Mouse (Mus musculus): Measurements from ENCODE around the gene Gm13030. TPM values are rescaled to one million over a fixed set of nuclear protein-coding genes. Genes with fewer than 3 reads are reported as not detected.
"Not testable (repeated sequence)": the region's sequence is repeated elsewhere in the genome, so short reads cannot be mapped to it uniquely, and the experiment has no call there.

Gm13030 gene
- polyA plus RNA-seq, 1 experiment, result not detected

DNA sequence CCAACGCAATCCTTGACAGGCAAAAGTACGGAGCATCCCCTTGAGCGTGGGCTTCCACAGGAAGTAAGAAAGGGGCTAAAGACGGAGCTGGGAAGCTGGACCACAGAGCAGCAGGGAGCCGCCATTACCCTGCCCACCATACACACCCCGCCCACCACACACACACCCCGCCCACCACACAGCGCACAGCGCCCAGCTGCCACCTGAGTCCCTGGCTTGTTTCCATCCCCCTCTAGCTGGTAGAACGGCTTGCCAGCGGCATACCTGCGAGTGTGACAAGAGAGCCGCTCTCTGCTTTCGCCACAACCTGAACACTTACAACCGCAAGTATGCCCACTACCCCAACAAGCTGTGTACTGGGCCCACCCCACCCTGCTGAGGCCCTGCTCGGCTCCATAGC is 8.4 kb upstream of the Gm13030 start:
- no peak overlapping the region for H3K4me3 ChIP-seq (ENCODE audit: control insufficient read depth, low read depth, low read length)

DNA sequence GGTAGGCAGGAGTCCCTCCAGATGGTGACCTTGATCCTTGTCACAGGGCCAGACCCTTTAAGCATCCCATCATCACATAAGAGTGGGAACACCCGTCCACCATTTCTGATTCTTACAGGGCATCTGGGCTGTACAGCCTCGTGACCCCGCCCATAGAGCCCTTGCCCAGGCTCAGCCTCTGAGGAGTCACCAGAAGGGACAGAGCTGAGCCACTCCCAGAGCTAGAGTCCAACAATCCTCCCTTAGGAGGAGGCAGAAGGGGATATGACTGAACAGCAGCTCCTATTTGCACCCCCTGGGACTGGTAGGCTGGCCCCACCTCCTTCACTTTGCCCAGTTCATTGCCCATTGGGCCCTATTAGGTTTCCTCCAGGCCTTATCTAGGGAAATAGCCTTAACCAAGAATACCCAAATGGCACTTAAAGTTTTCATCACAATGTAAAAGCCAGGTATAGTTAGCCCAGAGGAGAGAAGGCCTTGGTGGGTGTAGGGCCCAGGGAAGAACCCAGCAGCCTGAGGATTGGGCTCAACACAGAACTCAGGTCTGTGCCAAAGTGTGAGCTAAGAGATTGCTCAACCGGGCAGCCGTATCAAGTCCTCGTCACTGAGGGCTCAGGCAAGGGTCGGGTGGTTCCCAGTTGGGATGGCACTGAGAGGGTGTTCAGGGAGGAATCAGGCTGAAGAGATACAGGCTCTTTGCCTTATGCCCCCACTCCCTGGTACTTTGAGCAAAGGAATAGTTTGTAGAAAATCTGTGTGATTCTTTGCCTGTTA is 7.2 kb upstream of the Gm13030 start:
- no peak overlapping the region for H3K4me3 ChIP-seq (ENCODE audit: control insufficient read depth, low read depth, low read length)
- H3K27me3 ChIP-seq (ENCODE audit: control insufficient read depth, insufficient read depth, low read length), result no peaks in the 10 kb centered on the region
- no peaks in the 10 kb centered on the region for H3K36me3 ChIP-seq (ENCODE audit: control insufficient read depth, insufficient read depth, low read length)
- no peaks in the 10 kb centered on the region for H3K4me1 ChIP-seq (ENCODE audit: control insufficient read depth, insufficient read depth, low read length)
- no peak overlapping the region for H3K27ac ChIP-seq (ENCODE audit: control insufficient read depth, insufficient read depth, low read depth, low read length)
- TF ChIP-seq CTCF (IDR thresholded peaks at IDR 0.05; ENCODE audit: control insufficient read depth, insufficient read depth, insufficient replicate concordance, low read depth, low read length) (no peak), POLR2A (IDR thresholded peaks at IDR 0.05; ENCODE audit: control insufficient read depth, low read depth, low read length) (no peak)

More for the DNA sequence above, 8.4 kb upstream of the Gm13030 start:
- TF ChIP-seq POLR2A (IDR thresholded peaks at IDR 0.05; ENCODE audit: control insufficient read depth, low read depth, low read length), result no peak
- no peak for TF ChIP-seq CTCF (IDR thresholded peaks at IDR 0.05; ENCODE audit: control insufficient read depth, insufficient read depth, insufficient replicate concordance, low read depth, low read length)
- no peaks in the 10 kb centered on the region for H3K27me3 ChIP-seq (ENCODE audit: control insufficient read depth, insufficient read depth, low read length)
- no peaks in the 10 kb centered on the region for H3K36me3 ChIP-seq (ENCODE audit: control insufficient read depth, insufficient read depth, low read length)
- no peak overlapping the region for H3K27ac ChIP-seq (ENCODE audit: control insufficient read depth, insufficient read depth, low read depth, low read length)
- no peaks in the 10 kb centered on the region for H3K4me1 ChIP-seq (ENCODE audit: control insufficient read depth, insufficient read depth, low read length)

DNA sequence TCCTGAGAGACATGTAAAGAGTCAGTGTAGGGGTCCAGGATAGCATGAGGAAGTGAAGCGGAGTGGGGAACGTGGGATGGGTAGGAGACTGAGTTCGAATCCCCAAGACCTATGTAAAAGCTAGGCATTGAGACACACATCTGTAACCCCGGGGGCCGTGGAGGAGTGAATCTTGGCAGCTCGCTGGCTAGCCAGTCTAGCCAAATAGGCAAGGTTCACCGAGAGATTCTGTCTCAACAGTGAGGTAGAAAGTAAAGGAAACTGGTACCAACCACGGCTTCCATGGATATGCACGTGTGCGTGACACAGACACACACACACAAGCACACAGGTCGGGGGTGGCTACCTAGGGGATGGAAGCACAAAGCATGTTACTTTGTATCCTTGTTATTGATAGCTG is 6.0 kb upstream of the Gm13030 start:
- TF ChIP-seq CTCF (IDR thresholded peaks at IDR 0.05; ENCODE audit: control insufficient read depth, insufficient read depth, insufficient replicate concordance, low read depth, low read length) (no peak), POLR2A (IDR thresholded peaks at IDR 0.05; ENCODE audit: control insufficient read depth, low read depth, low read length) (no peak)
- no peaks in the 10 kb centered on the region for H3K4me1 ChIP-seq (ENCODE audit: control insufficient read depth, insufficient read depth, low read length)
- H3K27me3 ChIP-seq (ENCODE audit: control insufficient read depth, insufficient read depth, low read length), result no peaks in the 10 kb centered on the region
- H3K4me3 ChIP-seq (ENCODE audit: control insufficient read depth, low read depth, low read length), result no peak overlapping the region
- H3K27ac ChIP-seq (ENCODE audit: control insufficient read depth, insufficient read depth, low read depth, low read length), result no peak overlapping the region
- H3K36me3 ChIP-seq (ENCODE audit: control insufficient read depth, insufficient read depth, low read length), result no peaks in the 10 kb centered on the region

DNA sequence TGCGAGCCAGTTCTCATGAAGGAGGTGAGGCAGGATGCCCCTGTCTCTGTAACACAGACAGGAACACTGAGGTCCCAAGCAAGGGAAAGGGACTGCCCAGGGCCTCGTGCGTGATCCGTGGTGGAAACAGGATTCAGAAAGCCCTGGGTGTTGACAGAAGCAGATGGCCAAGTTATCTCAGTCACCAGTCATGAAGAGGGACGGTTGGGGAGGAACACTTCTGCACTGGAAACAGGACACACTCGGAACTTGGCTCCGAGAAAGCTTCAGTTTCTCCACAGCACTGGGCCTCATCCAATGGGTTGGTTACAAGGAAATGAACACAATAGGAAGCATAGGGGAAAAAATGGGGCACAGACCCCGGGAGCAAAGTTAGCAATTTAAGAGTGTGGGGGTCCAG is 5.0 kb upstream of the Gm13030 start:
- TF ChIP-seq CTCF (IDR thresholded peaks at IDR 0.05; ENCODE audit: control insufficient read depth, insufficient read depth, insufficient replicate concordance, low read depth, low read length) (no peak), POLR2A (IDR thresholded peaks at IDR 0.05; ENCODE audit: control insufficient read depth, low read depth, low read length) (no peak)
- Histone ChIP-seq H3K4me3 (ENCODE audit: control insufficient read depth, low read depth, low read length) (no peak overlapping the region), H3K27me3 (ENCODE audit: control insufficient read depth, insufficient read depth, low read length) (no peaks in the 10 kb centered on the region), H3K36me3 (ENCODE audit: control insufficient read depth, insufficient read depth, low read length) (no peaks in the 10 kb centered on the region), H3K4me1 (ENCODE audit: control insufficient read depth, insufficient read depth, low read length) (no peaks in the 10 kb centered on the region), H3K27ac (ENCODE audit: control insufficient read depth, insufficient read depth, low read depth, low read length) (no peak overlapping the region)

DNA sequence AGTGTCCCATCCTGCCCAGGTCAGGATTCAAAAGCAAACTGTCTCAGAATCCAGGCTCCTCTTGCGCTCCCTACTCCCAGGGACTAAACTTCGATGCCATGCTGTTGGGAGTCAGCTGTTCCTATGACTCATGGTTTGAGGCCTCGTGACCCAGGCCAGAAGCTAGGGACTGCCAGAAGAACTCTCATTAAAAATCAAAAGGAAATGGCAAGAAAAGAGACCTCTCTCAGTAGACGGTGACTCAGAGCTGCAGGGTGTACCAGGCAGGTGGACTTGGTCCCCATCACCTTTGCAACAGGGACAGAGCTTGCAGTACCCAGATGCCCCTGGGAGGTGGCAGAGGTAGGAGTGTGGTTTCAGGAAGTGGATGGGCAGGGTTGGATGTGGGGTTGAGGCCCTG is 4.0 kb upstream of the Gm13030 start, which contains the start of gene Pla2g2e:
TSS of gene Pla2g2e (plus strand) at position 212 of the 400 bp plus-strand sequence.
- Histone ChIP-seq H3K36me3 (ENCODE audit: control insufficient read depth, insufficient read depth, low read length) (no peaks in the 10 kb centered on the region), H3K4me1 (ENCODE audit: control insufficient read depth, insufficient read depth, low read length) (no peaks in the 10 kb centered on the region), H3K27me3 (ENCODE audit: control insufficient read depth, insufficient read depth, low read length) (no peaks in the 10 kb centered on the region), H3K27ac (ENCODE audit: control insufficient read depth, insufficient read depth, low read depth, low read length) (no peak within 1 kb of the TSS), H3K4me3 (ENCODE audit: control insufficient read depth, low read depth, low read length) (no peak within 1 kb of the TSS)
- TF ChIP-seq CTCF (IDR thresholded peaks at IDR 0.05; ENCODE audit: control insufficient read depth, insufficient read depth, insufficient replicate concordance, low read depth, low read length) (no peak), POLR2A (IDR thresholded peaks at IDR 0.05; ENCODE audit: control insufficient read depth, low read depth, low read length) (no peak)

DNA sequence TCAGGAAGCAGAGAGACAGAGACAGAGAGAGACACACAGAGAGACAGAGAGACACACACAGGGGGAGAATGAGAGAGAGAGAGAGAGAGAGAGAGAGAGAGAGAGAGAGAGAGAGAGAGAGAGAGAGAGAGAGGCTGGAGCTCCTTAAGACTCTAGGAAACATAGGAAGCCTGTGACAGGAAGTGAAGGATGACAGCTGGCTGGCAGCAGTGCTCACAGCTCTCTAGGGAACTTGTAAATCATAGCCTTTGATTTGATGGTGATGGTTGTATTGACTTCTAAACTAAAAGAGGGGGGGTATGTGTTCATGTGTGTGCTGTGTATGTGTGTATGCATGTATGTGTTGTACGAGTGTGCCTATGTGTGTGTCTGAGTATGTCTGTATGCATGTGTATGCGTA is 2.2 kb upstream of the Gm13030 start:
- Histone ChIP-seq H3K4me3 (ENCODE audit: control insufficient read depth, low read depth, low read length) (no peak overlapping the region), H3K27ac (ENCODE audit: control insufficient read depth, insufficient read depth, low read depth, low read length) (no peak overlapping the region), H3K36me3 (ENCODE audit: control insufficient read depth, insufficient read depth, low read length) (no peaks in the 10 kb centered on the region), H3K4me1 (ENCODE audit: control insufficient read depth, insufficient read depth, low read length) (no peaks in the 10 kb centered on the region), H3K27me3 (ENCODE audit: control insufficient read depth, insufficient read depth, low read length) (no peaks in the 10 kb centered on the region)
- TF ChIP-seq POLR2A (IDR thresholded peaks at IDR 0.05; ENCODE audit: control insufficient read depth, low read depth, low read length) (no peak), CTCF (IDR thresholded peaks at IDR 0.05; ENCODE audit: control insufficient read depth, insufficient read depth, insufficient replicate concordance, low read depth, low read length) (no peak)

DNA sequence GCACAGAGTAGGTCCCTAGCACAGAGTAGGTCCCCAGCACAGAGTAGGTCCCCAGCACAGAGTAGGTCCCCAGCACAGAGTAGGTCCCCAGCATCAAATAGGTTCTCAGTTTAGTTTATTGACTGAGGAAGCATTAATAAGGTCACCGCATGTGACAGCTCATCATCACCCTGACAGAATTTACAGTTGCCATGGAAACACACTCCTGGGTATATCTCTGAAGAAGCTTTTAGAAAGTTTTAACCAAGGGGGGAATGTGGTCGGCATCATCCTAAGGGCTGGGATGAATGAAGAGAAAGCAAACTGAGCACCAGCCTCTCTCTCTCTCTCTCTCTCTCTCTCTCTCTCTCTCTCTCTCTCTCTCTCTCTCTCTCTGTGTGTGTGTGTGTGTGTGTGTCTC is 1.5 kb upstream of the Gm13030 start:
- H3K27ac ChIP-seq (ENCODE audit: control insufficient read depth, insufficient read depth, low read depth, low read length); H3K27me3 ChIP-seq (ENCODE audit: control insufficient read depth, insufficient read depth, low read length); H3K4me1 ChIP-seq (ENCODE audit: control insufficient read depth, insufficient read depth, low read length); H3K36me3 ChIP-seq (ENCODE audit: control insufficient read depth, insufficient read depth, low read length); H3K4me3 ChIP-seq (ENCODE audit: control insufficient read depth, low read depth, low read length): not testable (repeated sequence)
